Mouse (Mus musculus) embryo, embryonic 9.5 days (tissue): ENCODE measurements around the gene Ppp1r14b.

Experiments
- DNase-seq: peaks from one replicate; pipeline ENCODE4 v3.0.0-alpha.2; 2017; ENCODE audit errors: extremely low spot score

Ppp1r14b gene

DNA sequence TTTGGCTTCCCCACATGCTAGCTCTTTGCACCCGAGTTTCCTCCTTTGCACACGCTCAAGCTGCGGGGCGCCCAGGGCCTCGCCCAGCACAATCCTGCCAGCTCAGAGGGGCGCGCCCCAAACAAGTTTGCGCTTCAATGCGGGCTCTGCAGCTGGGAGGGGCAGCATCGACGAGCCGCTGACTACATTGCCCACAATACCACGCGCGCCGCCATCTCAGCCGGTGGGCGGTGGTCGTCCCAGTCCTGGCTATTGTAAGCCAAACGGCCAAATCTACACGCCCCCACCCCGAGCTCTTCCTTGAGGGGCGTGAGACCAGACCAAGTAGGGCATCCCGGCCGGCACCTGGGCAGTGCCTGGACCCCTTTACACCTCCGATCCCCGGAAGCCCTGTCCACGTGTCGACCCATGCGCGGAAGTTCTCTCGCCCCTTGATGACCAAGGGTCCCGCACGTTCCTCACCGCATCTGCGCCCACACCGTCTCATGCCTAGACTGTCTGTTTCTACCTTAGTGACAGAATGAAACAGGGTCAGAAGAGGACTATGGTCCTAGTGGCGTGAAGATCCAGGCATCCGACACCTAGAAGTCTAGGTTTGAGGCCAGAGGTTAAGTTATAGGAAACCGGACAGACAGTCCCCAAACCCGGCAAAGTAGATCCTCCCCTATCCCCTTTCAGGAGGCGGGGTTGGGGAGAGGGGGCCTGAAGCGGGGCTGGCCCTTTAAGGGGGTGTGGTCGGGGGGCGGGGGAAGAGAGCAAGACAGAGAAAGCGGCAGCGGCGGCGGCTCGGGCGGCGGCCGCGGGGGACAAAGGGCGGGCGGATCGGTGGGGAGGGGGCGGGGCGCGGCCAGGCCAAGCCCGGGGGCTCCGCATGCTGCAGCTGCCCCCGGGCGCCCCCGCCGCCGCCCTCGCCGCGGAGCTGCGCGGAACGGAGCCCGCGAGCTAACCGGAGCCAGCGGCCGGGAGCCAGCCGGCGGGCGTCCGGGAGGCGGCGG lies at the start of gene Ppp1r14b:
Ppp1r14b (plus strand) TSS at position 758 of the 995 bp plus-strand sequence.
- DNase-seq = peak; percentile 95

DNA sequence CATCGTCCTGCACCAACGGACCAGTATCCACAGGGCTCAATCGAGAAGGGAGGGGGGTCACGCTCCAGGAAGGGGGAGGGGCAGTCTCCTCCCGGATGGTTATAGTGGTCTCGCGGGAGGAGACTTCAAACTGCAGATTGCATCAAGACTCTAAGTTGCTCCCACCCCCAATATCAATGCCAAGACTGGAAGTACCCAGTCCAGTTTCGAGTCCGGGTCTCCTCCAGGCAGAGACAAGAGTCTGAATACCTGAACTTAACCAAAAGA lies 49.5 kb upstream of the Ppp1r14b start, which contains the start of gene Catsperz:
Catsperz (minus strand) TSS at position 74 of the 267 bp plus-strand sequence.
- no peak for DNase-seq

DNA sequence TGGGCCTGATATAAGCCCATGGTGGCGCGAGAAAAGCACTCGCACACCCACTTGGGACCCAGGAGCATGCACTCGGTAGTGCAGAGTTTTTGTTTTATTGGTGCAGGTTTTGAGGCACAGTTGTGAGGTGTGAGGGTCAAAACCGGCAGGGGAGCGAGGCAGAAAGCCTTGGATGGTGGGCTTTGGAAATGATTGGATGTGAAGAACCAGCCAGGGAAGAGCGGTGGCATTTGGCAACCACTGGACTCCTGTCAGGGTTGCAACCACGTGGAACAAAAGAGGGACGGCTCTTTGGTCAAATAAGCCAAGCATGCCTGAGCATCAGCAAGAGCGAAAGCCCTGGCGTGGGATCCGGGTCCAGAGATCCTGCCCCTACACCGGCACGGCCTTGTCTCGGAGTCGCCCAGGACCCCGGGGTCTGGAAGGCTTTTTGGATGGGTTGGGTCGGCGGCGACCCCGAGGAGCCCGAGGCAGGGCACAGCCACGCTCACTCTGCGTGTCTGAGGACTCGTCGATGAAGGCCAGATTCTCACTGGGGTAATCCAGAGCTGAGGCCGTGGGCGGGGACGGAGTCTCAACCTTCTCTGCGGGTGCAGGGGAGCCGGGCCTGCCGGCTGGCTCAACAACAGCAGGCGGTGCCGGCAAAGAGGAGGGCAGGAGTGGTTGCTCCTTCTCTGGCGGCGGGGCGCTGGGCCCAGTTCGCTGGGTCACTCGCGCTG lies 49.0 kb upstream of the Ppp1r14b start:
- DNase-seq = no peak

- peak; percentile 55 for DNase-seq
Observed at GRCm38 (mm10) chr19:6926559-6927255, 48.1 kb upstream of the Ppp1r14b start.

- DNase-seq = no peak
Observed at GRCm38 (mm10) chr19:6928080-6928479, 46.7 kb upstream of the Ppp1r14b start.

GRCm38 (mm10) chr19:6931002-6931401 lies 43.8 kb upstream of the Ppp1r14b start:
- no peak for DNase-seq

DNA sequence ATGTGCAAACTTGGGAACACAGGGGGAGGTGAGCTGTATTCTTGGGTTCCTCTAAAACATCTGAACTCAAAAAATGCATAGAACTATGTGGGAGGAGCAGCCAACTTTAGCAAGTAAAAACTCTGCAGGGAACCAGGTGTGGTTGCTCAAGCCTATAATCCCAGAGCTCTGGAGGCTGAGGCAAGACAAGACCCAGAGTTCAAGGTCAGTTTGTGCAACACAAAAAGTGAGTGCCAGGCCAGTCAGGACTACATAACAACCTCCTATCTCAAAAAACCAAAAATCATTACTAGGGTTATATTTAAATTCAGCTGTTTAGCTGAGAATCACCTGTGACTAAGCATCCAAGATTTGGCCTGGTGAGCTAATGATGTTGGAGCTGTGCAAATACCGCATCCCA lies 42.8 kb upstream of the Ppp1r14b start:
- no peak for DNase-seq

DNA sequence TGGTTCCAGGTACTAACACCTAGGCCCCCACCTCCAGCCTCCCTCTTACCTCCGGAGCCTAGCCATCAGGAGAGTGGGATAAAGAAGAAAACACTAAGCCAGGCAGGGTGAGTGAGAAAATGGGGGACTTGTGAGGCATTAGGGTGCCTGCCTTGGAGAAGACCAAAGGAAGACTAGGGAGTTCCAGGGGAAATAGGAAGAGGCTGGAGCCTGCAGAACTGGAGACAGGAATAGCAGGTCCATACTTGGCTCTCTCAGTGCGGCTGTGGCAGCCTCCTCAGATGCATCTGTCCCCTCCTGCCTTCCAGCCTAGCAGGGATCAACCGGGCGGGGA lies 41.7 kb upstream of the Ppp1r14b start:
- DNase-seq = no peak

DNA sequence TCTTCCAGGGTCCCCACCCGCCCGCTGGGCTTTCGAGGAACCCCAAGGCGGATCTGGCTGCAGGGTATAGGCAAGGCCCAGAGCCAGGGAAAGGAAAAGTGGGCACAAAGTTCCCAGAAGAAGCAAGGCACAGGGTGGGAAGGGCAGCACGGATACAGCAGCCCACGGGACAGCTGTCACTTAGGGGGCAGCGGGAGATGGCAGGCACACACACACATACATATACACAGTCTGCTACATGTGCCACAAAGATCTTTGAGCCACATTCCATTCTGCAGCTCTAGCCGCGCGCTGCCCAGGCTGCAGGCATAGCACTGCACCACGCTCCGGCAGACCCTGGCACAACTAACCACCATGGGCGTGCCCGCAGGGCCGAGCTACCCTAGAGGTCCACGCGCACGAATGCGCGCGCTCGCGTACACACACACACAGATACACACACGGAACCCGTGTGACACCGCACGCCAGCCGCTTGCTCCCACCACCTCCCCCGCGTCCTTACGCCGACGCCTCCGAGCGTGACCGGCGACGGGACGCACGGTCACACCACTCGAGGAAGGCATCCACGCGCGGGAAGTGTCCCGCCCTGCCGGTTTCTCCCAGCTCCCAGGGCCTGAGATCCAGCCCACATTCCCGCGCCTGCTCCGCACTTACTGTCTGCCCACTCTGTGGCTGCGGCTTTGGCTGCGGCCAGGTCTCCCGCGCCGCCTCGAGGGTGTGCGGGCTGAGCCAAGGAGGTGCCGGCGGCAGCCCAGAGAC lies 41.2 kb upstream of the Ppp1r14b start:
- no peak for DNase-seq

DNA sequence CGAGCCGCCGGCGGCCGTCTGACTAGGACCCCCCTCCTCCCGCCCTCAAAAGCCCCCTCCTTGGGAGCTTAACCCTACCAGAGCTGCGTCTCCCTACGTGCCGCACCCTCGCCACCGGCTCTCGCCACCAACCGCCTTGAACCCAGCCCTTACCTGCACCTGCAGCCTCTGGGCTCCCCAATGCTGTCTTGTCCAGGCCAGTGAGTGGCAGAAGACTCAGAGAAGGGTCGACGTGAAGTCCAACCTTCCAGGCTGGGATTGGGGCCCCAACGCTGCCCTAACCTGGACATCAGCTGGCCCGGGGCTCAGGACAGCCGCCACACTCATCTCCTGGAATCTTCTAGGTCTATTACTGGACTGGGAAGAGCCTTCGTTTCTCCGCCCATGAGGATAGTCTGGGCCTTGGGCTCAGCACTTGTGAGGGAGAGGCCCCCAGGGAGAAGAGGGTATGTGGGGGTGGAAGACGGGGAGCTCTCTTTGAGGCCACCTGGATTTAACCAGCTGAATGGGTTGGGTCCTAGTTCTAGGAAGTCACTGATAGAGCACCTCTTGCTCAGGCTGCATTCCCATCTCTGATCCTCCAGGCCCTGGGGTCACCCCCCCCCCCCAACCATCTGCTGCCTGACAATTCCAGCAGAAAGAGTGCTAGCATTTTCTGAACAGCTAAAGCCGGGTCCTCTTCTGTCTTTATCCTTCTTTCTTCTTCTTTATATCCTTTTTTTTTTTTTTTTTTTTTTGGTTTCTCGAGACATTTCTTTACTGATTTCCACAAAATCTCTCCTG lies 40.4 kb upstream of the Ppp1r14b start, which contains the start of gene Kcnk4:
Kcnk4 (minus strand) TSS at position 321 of the 783 bp plus-strand sequence.
- no peak for DNase-seq

- no peak for DNase-seq
Observed at GRCm38 (mm10) chr19:6936299-6936698, 38.5 kb upstream of the Ppp1r14b start.

GRCm38 (mm10) chr19:6937541-6938465 lies 37.0 kb upstream of the Ppp1r14b start:
- DNase-seq = no peak

GRCm38 (mm10) chr19:6939106-6940002 lies 35.4 kb upstream of the Ppp1r14b start:
- DNase-seq = no peak

- no peak for DNase-seq
Observed at GRCm38 (mm10) chr19:6940396-6941351, 34.1 kb upstream of the Ppp1r14b start.

GRCm38 (mm10) chr19:6941372-6942248 lies 33.2 kb upstream of the Ppp1r14b start, which contains the start of gene Bad:
Gene Bad (plus strand): TSS chr19:6941861.
- peak; percentile 96 for DNase-seq

GRCm38 (mm10) chr19:6942249-6942691 lies 32.5 kb upstream of the Ppp1r14b start, which contains the start of gene Gpr137:
Gene Gpr137 (minus strand): TSS chr19:6942480.
- peak; percentile 91 for DNase-seq
